In genomic region chr15:98880978-98881655, GRCm38 (mm10) we compare ENCODE assay signal across 8 mouse cellular contexts. TPM values are rescaled to one million over a fixed set of nuclear protein-coding genes. Genes with fewer than 3 reads are reported as not detected.
DNase-seq lines count a peak whose midpoint lies in the region; ATAC-seq lines count a peak whose summit lies in the region.

No protein-coding gene starts in this region.

- H3K4me1 ChIP-seq in hindbrain, embryonic 13.5 days (replicated peaks) = peaks cover 26% of the 10 kb centered on the region

- under 1% methylated on average over 48 of the region's 48 CpGs for WGBS in hindbrain, embryonic 13.5 days

- peak overlapping the region; percentile 81 for H3K9ac ChIP-seq in hindbrain, embryonic 13.5 days

- H3K36me3 ChIP-seq in hindbrain, embryonic 13.5 days = 0 out of 2 replicates have a peak, but pooled peaks cover 6% of the 10 kb centered on the region

- H3K4me3 ChIP-seq in hindbrain, embryonic 13.5 days = peak overlapping the region; percentile 69

- peak; percentile 99 for DNase-seq in R1 (ENCODE audit: low read depth, low spot score)
- peak; percentile 92 to 93 for DNase-seq in cerebellum, postnatal 14 days
- peak; percentile 85 to 88 for DNase-seq in frontal cortex, postnatal 14 days (ENCODE audit: low spot score in 2 of 2)
- DNase-seq in layer of hippocampus, postnatal 36 days = peak; percentile 86 to 87
- peak; percentile 98 for DNase-seq in lung, postnatal 36 days
- peak; percentile 99 for DNase-seq in retina, postnatal 1 day
- DNase-seq in urinary bladder, adult 2 months (ENCODE audit: low spot score) = peak; percentile 79

- H3K27ac ChIP-seq in hindbrain, embryonic 13.5 days = peak overlapping the region; percentile 90

- no peaks in the 10 kb centered on the region for H3K27me3 ChIP-seq in hindbrain, embryonic 13.5 days

- no peaks in the 10 kb centered on the region for H3K9me3 ChIP-seq in hindbrain, embryonic 13.5 days

- peak overlapping the region; percentile 81 for H3K4me2 ChIP-seq in hindbrain, embryonic 13.5 days

- ATAC-seq in hindbrain, embryonic 13.5 days (ENCODE audit: low FRiP score) = peak; percentile 97

RNA-seq across cellular contexts. Expression of gene Kmt2d, which starts 10.1 kb away (rescaled TPM):
- 11.6 and 12.1 TPM in 2 replicates for polyA plus RNA-seq in hindbrain, embryonic 13.5 days (2015; fragmentation: Nextera tagmentation; extraction: Ambion mirVana)
- 100 to 1,000 TPM in 1 of 2 experiments, 10 to 100 TPM in 1; 81.4 to 101 TPM for total RNA-seq in layer of hippocampus, postnatal 36 days (2021)
- polyA plus RNA-seq in urinary bladder, adult 2 months (2012; rRNA removed) = 25.7 and 39.0 TPM in 2 replicates

RNA-seq across cellular contexts. Expression of gene Rhebl1, which starts 13.2 kb away (rescaled TPM):
- polyA plus RNA-seq in hindbrain, embryonic 13.5 days (2015; fragmentation: Nextera tagmentation; extraction: Ambion mirVana) = 29.7 and 34.7 TPM in 2 replicates
- 1 to 10 TPM; 6.8 to 7.0 TPM for total RNA-seq in layer of hippocampus, postnatal 36 days (2021)
- polyA plus RNA-seq in urinary bladder, adult 2 months (2012; rRNA removed) = 10.2 and 12.4 TPM in 2 replicates

RNA-seq across cellular contexts. Expression of gene Dhh, which starts 17.2 kb away (rescaled TPM):
- 1.7 and 2.2 TPM in 2 replicates for polyA plus RNA-seq in hindbrain, embryonic 13.5 days (2015; fragmentation: Nextera tagmentation; extraction: Ambion mirVana)
- total RNA-seq in layer of hippocampus, postnatal 36 days (2021) = under 1 TPM; 0.12 to 0.15 TPM
- polyA plus RNA-seq in urinary bladder, adult 2 months (2012; rRNA removed) = 1.7 and 1.9 TPM in 2 replicates

RNA-seq across cellular contexts. Expression of gene Lmbr1l, which starts 36.9 kb away (rescaled TPM):
- polyA plus RNA-seq in hindbrain, embryonic 13.5 days (2015; fragmentation: Nextera tagmentation; extraction: Ambion mirVana) = 37.7 and 38.3 TPM in 2 replicates
- total RNA-seq in layer of hippocampus, postnatal 36 days (2021) = 10 to 100 TPM; 16.4 to 22.6 TPM
- polyA plus RNA-seq in urinary bladder, adult 2 months (2012; rRNA removed) = 32.8 and 43.4 TPM in 2 replicates

RNA-seq across cellular contexts. Expression of gene Prkag1, which starts 49.8 kb away (rescaled TPM):
- polyA plus RNA-seq in hindbrain, embryonic 13.5 days (2015; fragmentation: Nextera tagmentation; extraction: Ambion mirVana) = 73.4 and 77.5 TPM in 2 replicates
- 10 to 100 TPM; 49.0 to 52.5 TPM for total RNA-seq in layer of hippocampus, postnatal 36 days (2021)
- polyA plus RNA-seq in urinary bladder, adult 2 months (2012; rRNA removed) = 83.1 and 89.5 TPM in 2 replicates

Comparison
In these comparisons a context has a peak if more than half of its experiments do, and no peak if none do; other contexts are left out.
1. Peak in every context shown above with its lines: DNase-seq, ATAC-seq, H3K4me3 ChIP-seq and H3K27ac ChIP-seq.